Mouse (Mus musculus) forebrain, embryonic 16.5 days (tissue): ENCODE results near the gene Mblac2. TPM values are rescaled to one million over a fixed set of nuclear protein-coding genes. Genes with fewer than 3 reads are reported as not detected.

Experiments used
- ATAC-seq: fragments of 200-750 bp; cut with Nextera tagmentation; 2 replicates; pipeline ENCODE4 v1.8.0; 2017; ENCODE audit warnings: mild to moderate bottlenecking, moderate library complexity
- H3K27ac ChIP-seq: fragments of 300-500 bp; sonication (generic); 2 replicates; pipeline ENCODE4 v1.5.1; 2014; ENCODE audit warnings: low read length, control low read depth
- H3K27me3 ChIP-seq: fragments of 300-500 bp; sonication (generic); replicated peaks from 2 replicates; pipeline ENCODE4 v1.6.1; 2014; ENCODE audit warnings: low read length; ENCODE audit not compliant: control insufficient read depth, insufficient read depth
- H3K36me3 ChIP-seq: fragments of 300-500 bp; sonication (generic); 2 replicates; pipeline ENCODE4 v1.6.1; 2014; ENCODE audit not compliant: control insufficient read depth, insufficient read depth
- H3K4me1 ChIP-seq: fragments of 300-500 bp; sonication (generic); replicated peaks from 2 replicates; pipeline ENCODE4 v1.6.1; 2014; ENCODE audit warnings: low read length; ENCODE audit not compliant: control insufficient read depth, insufficient read depth
- H3K4me2 ChIP-seq: fragments of 300-500 bp; sonication (generic); 2 replicates; pipeline ENCODE4 v1.6.1; 2014; ENCODE audit warnings: mild to moderate bottlenecking, low read length, control low read depth
- H3K4me3 ChIP-seq: fragments of 300-500 bp; sonication (generic); replicated peaks from 2 replicates; pipeline ENCODE4 v1.5.1; 2014; ENCODE audit warnings: mild to moderate bottlenecking, low read length, control low read depth
- H3K9ac ChIP-seq: fragments of 300-500 bp; sonication (generic); replicated peaks from 2 replicates; pipeline ENCODE4 v1.6.1; 2014; ENCODE audit warnings: low read depth, low read length, control low read depth
- H3K9me3 ChIP-seq: fragments of 300-500 bp; sonication (generic); 2 replicates; pipeline ENCODE4 v1.6.1; 2016; ENCODE audit warnings: low read length; ENCODE audit not compliant: control insufficient read depth
- WGBS: fragments of 180-500 bp; shearing (Covaris S2); extraction: QIAGEN DNeasy Blood & Tissue Kit; methylation state at CpG from one replicate; pipeline ENCODE4 v1.1.7; 2014; 5-methylcytosine and 5-hydroxymethylcytosine counted together
- polyA plus RNA-seq: library from polyadenylated mRNA; unstranded; fragments of >200 nt; fragmentation: Nextera tagmentation; extraction: Ambion mirVana; gene quantifications from 2 replicates; pipeline ENCODE4 v1.2.1, GENCODE M21; 2015

Mblac2 gene
- polyA plus RNA-seq, 1 experiment from 2014 or later, result 38.4 TPM

DNA sequence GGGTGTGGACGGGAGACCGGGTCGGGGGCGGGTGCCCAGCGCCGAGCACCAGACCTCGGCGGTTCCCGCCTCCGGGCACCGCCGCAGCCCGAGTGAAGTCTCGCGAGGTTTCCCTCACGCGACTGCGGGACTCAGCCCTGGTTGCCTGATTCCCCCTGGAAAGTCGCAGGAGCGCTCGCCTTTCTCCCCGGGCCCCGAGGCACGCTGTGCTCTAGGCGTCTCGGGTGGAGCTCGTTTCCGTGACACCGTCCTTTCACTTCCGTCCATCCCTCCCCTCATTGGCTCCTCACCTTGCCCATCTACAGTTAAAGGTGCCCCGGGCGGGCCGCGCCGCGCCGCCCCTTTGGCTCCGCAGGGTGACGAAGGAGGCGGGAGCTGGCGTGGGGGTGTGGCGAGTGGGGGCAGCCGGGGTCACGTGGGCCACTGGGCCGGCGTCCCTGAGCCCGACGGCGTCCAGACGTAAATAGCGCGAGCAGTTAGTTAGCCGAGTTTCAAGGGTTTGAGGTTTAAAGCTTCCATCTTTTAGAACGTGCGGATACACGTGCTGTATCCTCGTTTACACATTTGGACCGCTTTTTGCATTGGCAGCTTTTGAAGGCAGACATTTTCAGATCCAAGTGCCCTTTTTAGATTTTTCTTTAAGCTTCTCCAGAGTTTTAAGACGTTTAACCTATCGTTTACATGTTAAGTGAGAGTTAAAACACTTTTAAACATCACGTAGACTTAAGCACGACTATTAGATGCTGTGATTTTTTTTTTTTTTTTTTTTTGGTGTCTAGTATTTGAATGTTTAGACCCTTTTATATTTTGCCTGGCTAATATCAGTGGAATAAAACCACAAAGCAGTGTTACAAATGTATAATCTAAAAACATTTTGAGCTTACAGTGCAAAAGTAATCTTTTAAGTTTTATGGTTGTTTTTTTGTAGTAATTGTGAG, 72.5 kb downstream of the Mblac2 start:
- Histone ChIP-seq H3K4me3 (peak overlapping the region; percentile 79), H3K4me2 (peak overlapping the region; percentile 55), H3K36me3 (peaks cover 5% of the 10 kb centered on the region; the same call in 1 of the 2 replicates), H3K9ac (peak overlapping the region; percentile 86), H3K9me3 (no peaks in the 10 kb centered on the region), H3K27ac (peak overlapping the region; percentile 100), H3K4me1 (peaks cover 22% of the 10 kb centered on the region), H3K27me3 (no peaks in the 10 kb centered on the region)
- peak; percentile 97 for ATAC-seq
- under 1% methylated on average over 52 of the region's 62 CpGs for WGBS

- H3K27ac ChIP-seq, result peak overlapping the region; percentile 66
Measured at GRCm38 (mm10) chr13:81785766-81786480, 74.8 kb downstream of the Mblac2 start.

GRCm38 (mm10) chr13:81790160-81790559, 79.0 kb downstream of the Mblac2 start:
- no peak overlapping the region for H3K4me2 ChIP-seq
- H3K36me3 ChIP-seq, result peaks cover 17% of the 10 kb centered on the region
- H3K9ac ChIP-seq, result no peak overlapping the region
- peaks cover 8% of the 10 kb centered on the region for H3K4me1 ChIP-seq
- no peak overlapping the region for H3K27ac ChIP-seq
- no peak overlapping the region for H3K4me3 ChIP-seq
- H3K9me3 ChIP-seq, result no peaks in the 10 kb centered on the region
- ATAC-seq, result no peak
- H3K27me3 ChIP-seq, result no peaks in the 10 kb centered on the region
- 97% methylated on average over 8 of the region's 8 CpGs for WGBS

More at GRCm38 (mm10) chr13:81785766-81786480, 74.8 kb downstream of the Mblac2 start:
- Histone ChIP-seq H3K4me2 (peak overlapping the region; percentile 45), H3K9me3 (no peaks in the 10 kb centered on the region), H3K36me3 (peaks cover 12% of the 10 kb centered on the region), H3K27me3 (no peaks in the 10 kb centered on the region), H3K9ac (peak overlapping the region; percentile 48), H3K4me3 (peak overlapping the region; percentile 23), H3K4me1 (peaks cover 22% of the 10 kb centered on the region)
- WGBS, result 33% methylated on average over 11 of the region's 11 CpGs
- ATAC-seq, result no peak

- Histone ChIP-seq H3K27me3 (no peaks in the 10 kb centered on the region), H3K27ac (no peak overlapping the region), H3K36me3 (peaks cover 17% of the 10 kb centered on the region), H3K4me1 (no peaks in the 10 kb centered on the region; the same call in 1 of the 2 replicates), H3K9ac (no peak overlapping the region), H3K4me3 (no peak overlapping the region), H3K4me2 (no peak overlapping the region), H3K9me3 (no peaks in the 10 kb centered on the region)
- no peak for ATAC-seq
- 90% methylated on average over 8 of the region's 8 CpGs for WGBS
Measured at GRCm38 (mm10) chr13:81791861-81792260, 80.7 kb downstream of the Mblac2 start.

- no peaks in the 10 kb centered on the region for H3K9me3 ChIP-seq
- H3K9ac ChIP-seq, result no peak overlapping the region
- no peak for ATAC-seq
- no peaks in the 10 kb centered on the region for H3K27me3 ChIP-seq
- 72% methylated on average over 1 of the region's 1 CpGs for WGBS
- no peak overlapping the region for H3K4me3 ChIP-seq
- no peaks in the 10 kb centered on the region for H3K4me1 ChIP-seq
- no peak overlapping the region for H3K4me2 ChIP-seq
- H3K27ac ChIP-seq, result no peak overlapping the region
- H3K36me3 ChIP-seq, result peaks cover 13% of the 10 kb centered on the region
Measured at GRCm38 (mm10) chr13:81793850-81794249, 82.7 kb downstream of the Mblac2 start.

- Histone ChIP-seq H3K36me3 (no peaks in the 10 kb centered on the region), H3K27ac (no peak overlapping the region), H3K9me3 (no peaks in the 10 kb centered on the region), H3K4me2 (no peak overlapping the region), H3K4me3 (no peak overlapping the region), H3K27me3 (no peaks in the 10 kb centered on the region), H3K9ac (no peak overlapping the region), H3K4me1 (no peaks in the 10 kb centered on the region; the same call in 1 of the 2 replicates)
- WGBS, result 30% methylated on average over 3 of the region's 3 CpGs
- no peak for ATAC-seq
Measured at GRCm38 (mm10) chr13:81801121-81801520, 90.0 kb downstream of the Mblac2 start.

Other genes with a start within 250 kb of the Mblac2 start
- 11.5 and 14.2 TPM in 2 replicates for gene Adgrv1, start 78.2 kb upstream of the Mblac2 start, polyA plus RNA-seq
- 20.3 and 27.9 TPM in 2 replicates for gene Lysmd3, start 53.7 kb upstream of the Mblac2 start, polyA plus RNA-seq
- gene Polr3g, start 328 bp upstream of the Mblac2 start, polyA plus RNA-seq, result 3.3 and 3.8 TPM in 2 replicates
- gene Cetn3, start 71.7 kb downstream of the Mblac2 start, polyA plus RNA-seq, result 285 and 300 TPM in 2 replicates